Comparison of ENCODE assay signal across 8 mouse cellular contexts in genomic region chr16:50732082-50733006, GRCm38 (mm10).
DNase-seq lines count a peak whose midpoint lies in the region; ATAC-seq and TF ChIP-seq lines count a peak whose summit lies in the region.

No protein-coding gene starts in this region.

- H3K9ac ChIP-seq in heart, embryonic 12.5 days, result peak overlapping the region; percentile 72
- H3K9ac ChIP-seq in liver, embryonic 12.5 days, result peak overlapping the region; percentile 61
- peak overlapping the region; percentile 17 for H3K9ac ChIP-seq in stomach, embryonic 15.5 days

- peak overlapping the region; percentile 14 for H3ac ChIP-seq in C2C12 (ENCODE audit: control insufficient read depth, insufficient read length, low read depth)

- peak; percentile 97 for DNase-seq in brain, embryonic 14.5 days (ENCODE audit: low read depth)
- peak; percentile 95 for DNase-seq in kidney, postnatal 10 days
- peak; percentile 92 to 93 for DNase-seq in natural killer cell, adult 2 months (ENCODE audit: low spot score in 2 of 2)

- H3K79me2 ChIP-seq in C2C12 (ENCODE audit: control insufficient read depth, insufficient read depth), result peaks cover 19% of the 10 kb centered on the region

- under 1% methylated on average over 58 of the region's 58 CpGs for WGBS in heart, embryonic 12.5 days
- WGBS in liver, embryonic 12.5 days (ENCODE audit: insufficient replicate concordance), result 1% methylated on average over 58 of the region's 58 CpGs
- under 1% methylated on average over 58 of the region's 58 CpGs for WGBS in stomach, embryonic 15.5 days

- H3K4me3 ChIP-seq in C2C12 (ENCODE audit: insufficient read depth, poor library complexity, severe bottlenecking), result peak overlapping the region; percentile 88
- peak overlapping the region; percentile 61 for H3K4me3 ChIP-seq in heart, embryonic 12.5 days
- peak overlapping the region; percentile 66 for H3K4me3 ChIP-seq in liver, embryonic 12.5 days
- peak overlapping the region; percentile 77 for H3K4me3 ChIP-seq in stomach, embryonic 15.5 days (replicated peaks)

- H3K27me3 ChIP-seq in C2C12 (ENCODE audit: control insufficient read depth, insufficient read depth, insufficient read length), result no peaks in the 10 kb centered on the region
- no peaks in the 10 kb centered on the region for H3K27me3 ChIP-seq in heart, embryonic 12.5 days (replicated peaks)
- H3K27me3 ChIP-seq in liver, embryonic 12.5 days (replicated peaks), result peaks cover 10% of the 10 kb centered on the region; the same call in 1 of the 2 replicates
- H3K27me3 ChIP-seq in stomach, embryonic 15.5 days (replicated peaks), result no peaks in the 10 kb centered on the region

- peak; percentile 51; the same call in 1 of the 2 replicates for TF ChIP-seq POLR2A in brain, embryonic 14.5 days (IDR thresholded peaks at IDR 0.05; ENCODE audit: borderline replicate concordance, extremely low read depth, insufficient read depth, insufficient read length, poor library complexity, severe bottlenecking)

- peaks cover 2% of the 10 kb centered on the region for H3K79me3 ChIP-seq in C2C12 (ENCODE audit: low read depth)

- no peak for TF ChIP-seq CTCF in C2C12 (IDR thresholded peaks at IDR 0.05; ENCODE audit: control insufficient read depth, insufficient read depth, insufficient read length)
- TF ChIP-seq CTCF in brain, embryonic 14.5 days (IDR thresholded peaks at IDR 0.05; ENCODE audit: borderline replicate concordance, extremely low read depth, insufficient read depth, insufficient read length), result no peak

- H3K9me3 ChIP-seq in heart, embryonic 12.5 days (replicated peaks), result no peaks in the 10 kb centered on the region
- H3K9me3 ChIP-seq in liver, embryonic 12.5 days (replicated peaks), result no peaks in the 10 kb centered on the region
- H3K9me3 ChIP-seq in stomach, embryonic 15.5 days, result no peaks in the 10 kb centered on the region

- peaks cover 5% of the 10 kb centered on the region for H3K36me3 ChIP-seq in C2C12 (ENCODE audit: control insufficient read depth, insufficient read depth)
- H3K36me3 ChIP-seq in heart, embryonic 12.5 days, result peaks cover 7% of the 10 kb centered on the region
- H3K36me3 ChIP-seq in liver, embryonic 12.5 days, result no peaks in the 10 kb centered on the region
- no peaks in the 10 kb centered on the region for H3K36me3 ChIP-seq in stomach, embryonic 15.5 days

- H3K4me2 ChIP-seq in heart, embryonic 12.5 days, result peak overlapping the region; percentile 91
- H3K4me2 ChIP-seq in liver, embryonic 12.5 days, result peak overlapping the region; percentile 90
- H3K4me2 ChIP-seq in stomach, embryonic 15.5 days, result peak overlapping the region; percentile 87

- peak; percentile 92 for ATAC-seq in erythroid progenitor cell, adult 5-6 weeks (replicated peaks; ENCODE audit: low FRiP score, poor library complexity, severe bottlenecking)
- peak; percentile 92 for ATAC-seq in heart, embryonic 12.5 days (ENCODE audit: insufficient number of reproducible peaks, low FRiP score)
- peak; percentile 94 for ATAC-seq in liver, embryonic 12.5 days
- peak; percentile 95 for ATAC-seq in stomach, embryonic 15.5 days (ENCODE audit: insufficient read depth, low FRiP score, low read depth)

- H3K4me1 ChIP-seq in heart, embryonic 12.5 days (replicated peaks), result 0 out of 2 replicates have a peak, but pooled peaks cover 4% of the 10 kb centered on the region
- peaks cover 20% of the 10 kb centered on the region for H3K4me1 ChIP-seq in liver, embryonic 12.5 days
- H3K4me1 ChIP-seq in stomach, embryonic 15.5 days, result 0 out of 2 replicates have a peak, but pooled peaks cover 4% of the 10 kb centered on the region

- H3K27ac ChIP-seq in heart, embryonic 12.5 days (ENCODE audit: poor library complexity, severe bottlenecking), result peak overlapping the region; percentile 45; the same call in 1 of the 2 replicates
- no peak overlapping the region for H3K27ac ChIP-seq in liver, embryonic 12.5 days
- peak overlapping the region; percentile 72 for H3K27ac ChIP-seq in stomach, embryonic 15.5 days

TF ChIP-seq in C2C12, 6 proteins besides CTCF, POLR2A, EP300 and RAD21:
- no peak for TF ChIP-seq CEBPB (IDR thresholded peaks at IDR 0.05; ENCODE audit: low read depth)
- TF ChIP-seq FOSL1 (IDR thresholded peaks at IDR 0.05; ENCODE audit: insufficient read depth, low read length, poor library complexity, severe bottlenecking), result no peak
- TF ChIP-seq USF1 (IDR thresholded peaks at IDR 0.05; ENCODE audit: low read depth), result no peak
- TF ChIP-seq MAX (IDR thresholded peaks at IDR 0.05), result no peak
- no peak for TF ChIP-seq MYOG (IDR thresholded peaks at IDR 0.05; ENCODE audit: control insufficient read depth, extremely low read depth, insufficient read length)
- TF ChIP-seq MYOD1 (IDR thresholded peaks at IDR 0.05; ENCODE audit: control insufficient read depth, insufficient read length, low read depth), result no peak

Comparison
In these comparisons a context has a peak if more than half of its experiments do, and no peak if none do; other contexts are left out.
1. H3K9ac ChIP-seq: peak in every context shown above with its lines; median percentile 72 in heart, embryonic 12.5 days; 61 in liver, embryonic 12.5 days; 17 in stomach, embryonic 15.5 days.